Comparison of ENCODE assay signal across 21 mouse cellular contexts in genomic region chr9:83700916-83701315, GRCm38 (mm10).
A peak's percentile ranks its signal among the peaks of the same experiment; 100 is the strongest.
DNase-seq lines count a peak whose midpoint lies in the region; ATAC-seq lines count a peak whose summit lies in the region.
"Had no signal": no experiment of that assay in that cellular context is flagged by ENCODE, and none has a peak within 500 bp of the region (broad histone marks: within the 10 kb centered on the region; RNA-seq: fewer than 3 reads in every experiment).

No protein-coding gene starts in this region.

- H3K9ac ChIP-seq in hindbrain, embryonic 14.5 days, result no peak overlapping the region
- no peak overlapping the region for H3K9ac ChIP-seq in hindbrain, embryonic 11.5 days (ENCODE audit: low read depth, low read length)
- H3K9ac ChIP-seq: embryonic facial prominence, embryonic 12.5 days; forebrain, embryonic 12.5 days had no signal

- H3K27me3 ChIP-seq in hindbrain, embryonic 14.5 days (ENCODE audit: control insufficient read depth, insufficient read depth, low read length), result no peaks in the 10 kb centered on the region
- no peaks in the 10 kb centered on the region for H3K27me3 ChIP-seq in hindbrain, embryonic 11.5 days (ENCODE audit: control insufficient read depth, insufficient read depth, low read length)
- H3K27me3 ChIP-seq: embryonic facial prominence, embryonic 12.5 days; forebrain, embryonic 12.5 days had no signal

- no peak overlapping the region for H3K4me3 ChIP-seq in hindbrain, embryonic 14.5 days (replicated peaks; ENCODE audit: low read length)
- no peak overlapping the region for H3K4me3 ChIP-seq in hindbrain, embryonic 11.5 days (ENCODE audit: low read depth, low read length)
- H3K4me3 ChIP-seq: embryonic facial prominence, embryonic 10.5 days; embryonic facial prominence, embryonic 12.5 days; forebrain, embryonic 12.5 days had no signal

- WGBS in hindbrain, embryonic 14.5 days, result 75% methylated on average over 7 of the region's 7 CpGs
- WGBS in hindbrain, embryonic 11.5 days, result 91% methylated on average over 7 of the region's 7 CpGs

- H3K36me3 ChIP-seq in hindbrain, embryonic 14.5 days (replicated peaks; ENCODE audit: control insufficient read depth, insufficient read depth), result no peaks in the 10 kb centered on the region
- no peaks in the 10 kb centered on the region for H3K36me3 ChIP-seq in hindbrain, embryonic 11.5 days (ENCODE audit: control insufficient read depth, insufficient read depth, low read length)
- H3K36me3 ChIP-seq: embryonic facial prominence, embryonic 10.5 days; embryonic facial prominence, embryonic 12.5 days; forebrain, embryonic 12.5 days had no signal

- 0 out of 2 replicates have a peak overlapping the region, but pooled peaks have one; percentile 14 for H3K27ac ChIP-seq in hindbrain, embryonic 14.5 days
- H3K27ac ChIP-seq in hindbrain, embryonic 11.5 days (ENCODE audit: low read depth, low read length), result no peak overlapping the region
- H3K27ac ChIP-seq: embryonic facial prominence, embryonic 10.5 days; embryonic facial prominence, embryonic 12.5 days; forebrain, embryonic 12.5 days had no signal

- DNase-seq in heart, adult 11 months, result peak; percentile 81
- DNase-seq in heart, adult 18-20 months, result no peak
- no peak for DNase-seq in hindbrain, embryonic 14.5 days (ENCODE audit: low spot score)
- DNase-seq in hindbrain, embryonic 11.5 days (ENCODE audit: low spot score), result no peak
- DNase-seq in testis, postnatal 10 days (ENCODE audit: low spot score), result peak; percentile 18
- DNase-seq in testis, postnatal 14 days (ENCODE audit: low spot score), result no peak
- DNase-seq in retina, postnatal 1 day, result peak; percentile 81
- DNase-seq in adrenal gland, postnatal 4 days (ENCODE audit: low spot score in 2 of 2), result no peak
- DNase-seq: adrenal gland, adult 2 months; adrenal gland, postnatal 10 days; adrenal gland, postnatal 25 days; cerebellum, adult 11-12 months; cerebellum, adult 2 months; cerebellum, adult 9-10 months; cerebellum, postnatal 10 days; cerebellum, postnatal 25 days had no signal

- H3K4me2 ChIP-seq in hindbrain, embryonic 14.5 days (replicated peaks), result no peak overlapping the region
- no peak overlapping the region for H3K4me2 ChIP-seq in hindbrain, embryonic 11.5 days (replicated peaks; ENCODE audit: low read depth, low read length)
- H3K4me2 ChIP-seq: embryonic facial prominence, embryonic 12.5 days; forebrain, embryonic 12.5 days had no signal

- no peak for ATAC-seq in hindbrain, embryonic 14.5 days (ENCODE audit: low FRiP score)
- no peak for ATAC-seq in hindbrain, embryonic 11.5 days (ENCODE audit: low FRiP score)
- ATAC-seq: forebrain, embryonic 14.5 days; forebrain, embryonic 16.5 days had no signal

- no peaks in the 10 kb centered on the region for H3K9me3 ChIP-seq in hindbrain, embryonic 14.5 days (ENCODE audit: control insufficient read depth, low read length)
- H3K9me3 ChIP-seq in hindbrain, embryonic 11.5 days (ENCODE audit: control insufficient read depth, low read length), result no peaks in the 10 kb centered on the region
- H3K9me3 ChIP-seq: embryonic facial prominence, embryonic 10.5 days; embryonic facial prominence, embryonic 12.5 days; forebrain, embryonic 12.5 days had no signal

- no peaks in the 10 kb centered on the region for H3K4me1 ChIP-seq in hindbrain, embryonic 14.5 days (replicated peaks; ENCODE audit: control insufficient read depth, insufficient read depth, low read length)
- no peaks in the 10 kb centered on the region for H3K4me1 ChIP-seq in hindbrain, embryonic 11.5 days (replicated peaks; ENCODE audit: control insufficient read depth, insufficient read depth, low read length)
- H3K4me1 ChIP-seq: embryonic facial prominence, embryonic 10.5 days; embryonic facial prominence, embryonic 12.5 days; forebrain, embryonic 12.5 days had no signal

Comparison
In these comparisons a context has a peak if more than half of its experiments do, and no peak if none do; other contexts are left out.
1. DNase-seq: peak in heart, adult 11 months (single experiment), testis, postnatal 10 days (single experiment) and retina, postnatal 1 day (single experiment); none in heart, adult 18-20 months (0 of 2), hindbrain, embryonic 14.5 days (single experiment), hindbrain, embryonic 11.5 days (single experiment), testis, postnatal 14 days (single experiment) and adrenal gland, postnatal 4 days (0 of 2).